Mouse (Mus musculus): ENCODE measurements around the gene Zfr. TPM values are rescaled to one million over a fixed set of nuclear protein-coding genes. Genes with fewer than 3 reads are reported as not detected.
"Not testable (repeated sequence)": the region's sequence is repeated elsewhere in the genome, so short reads cannot be mapped to it uniquely, and the experiment has no call there.

Gene Zfr
- polyA plus RNA-seq, 1 experiment = 30.5 TPM

DNA sequence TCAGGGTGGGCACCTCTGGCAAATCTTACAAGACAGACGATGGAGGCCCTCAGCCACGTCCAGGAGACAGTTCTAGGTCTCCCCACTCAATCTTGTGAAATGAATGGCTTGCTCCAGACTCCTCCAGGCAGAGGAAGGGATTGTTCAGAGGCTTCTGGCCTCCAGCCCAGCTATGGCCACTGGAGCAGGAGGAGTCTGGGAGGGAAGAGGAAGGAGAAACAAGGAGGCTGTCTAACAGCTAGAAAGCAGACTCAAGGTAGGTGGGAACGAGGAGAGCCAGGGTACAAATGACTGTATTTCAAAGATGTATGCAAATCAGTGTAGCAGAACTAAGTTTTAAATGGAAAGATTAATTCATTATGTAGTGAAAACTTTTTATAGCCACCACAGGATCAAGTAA, 13.9 kb upstream of the Zfr start:
- TF ChIP-seq GATA1 (IDR thresholded peaks at IDR 0.05; ENCODE audit: borderline replicate concordance, low read length) = no peak
- no peak for TF ChIP-seq FLI1 (IDR thresholded peaks at IDR 0.05; ENCODE audit: low read length)
- H3K36me3 ChIP-seq (replicated peaks; ENCODE audit: low read length) = no peaks in the 10 kb centered on the region
- peaks cover 15% of the 10 kb centered on the region for H3K9me3 ChIP-seq
- peaks cover 30% of the 10 kb centered on the region for H3K27me3 ChIP-seq (replicated peaks)
- H3K4me3 ChIP-seq (replicated peaks) = no peak overlapping the region
- peaks cover 11% of the 10 kb centered on the region for H3K4me1 ChIP-seq

DNA sequence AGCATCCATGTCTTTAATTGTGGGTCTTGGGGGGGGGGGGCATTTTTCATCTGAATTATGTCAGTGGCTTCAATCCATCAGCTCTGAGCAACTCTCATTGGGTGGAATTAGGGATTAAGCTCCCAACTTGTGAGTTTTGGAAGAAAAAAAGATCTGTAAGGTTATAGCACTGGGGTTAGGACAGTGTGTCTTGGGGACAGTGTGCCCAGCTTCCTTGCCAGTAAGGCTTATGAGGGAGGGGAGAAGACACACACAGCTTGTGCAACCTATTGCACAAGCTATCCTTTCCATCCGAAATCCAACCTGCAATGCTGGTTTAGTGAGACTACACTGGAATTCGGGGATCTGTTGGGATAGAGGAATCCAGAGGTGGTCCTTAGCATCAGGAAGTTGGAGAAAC, 12.8 kb upstream of the Zfr start:
- H3K9me3 ChIP-seq = peaks cover 21% of the 10 kb centered on the region
- no peak for TF ChIP-seq FLI1 (IDR thresholded peaks at IDR 0.05; ENCODE audit: low read length)
- TF ChIP-seq GATA1 (IDR thresholded peaks at IDR 0.05; ENCODE audit: borderline replicate concordance, low read length) = no peak
- H3K27me3 ChIP-seq (replicated peaks) = peaks cover 30% of the 10 kb centered on the region
- H3K36me3 ChIP-seq (replicated peaks; ENCODE audit: low read length) = no peaks in the 10 kb centered on the region
- peaks cover 16% of the 10 kb centered on the region for H3K4me1 ChIP-seq
- no peak overlapping the region for H3K4me3 ChIP-seq (replicated peaks)

DNA sequence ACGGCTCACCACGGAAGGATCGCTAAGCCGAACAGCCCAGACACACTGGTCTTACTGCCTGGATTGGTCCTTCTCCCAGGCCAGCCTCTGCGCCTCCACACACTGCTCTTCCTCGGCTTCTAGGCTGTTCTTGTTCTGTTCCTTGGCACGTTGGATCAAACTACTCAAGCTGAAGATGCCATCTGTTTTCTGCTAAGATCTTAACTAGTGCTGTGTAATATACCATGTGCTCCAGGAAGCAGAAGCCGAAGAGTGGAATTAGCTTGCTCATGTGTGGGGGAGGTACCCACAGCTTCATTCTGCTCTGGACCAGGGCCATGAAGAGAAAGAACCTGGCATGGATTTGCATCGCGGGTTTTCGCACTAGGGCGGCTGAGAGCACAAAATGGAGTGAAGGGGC, 11.2 kb upstream of the Zfr start:
- H3K4me1 ChIP-seq = peaks cover 16% of the 10 kb centered on the region
- H3K4me3 ChIP-seq (replicated peaks) = no peak overlapping the region
- TF ChIP-seq FLI1 (IDR thresholded peaks at IDR 0.05; ENCODE audit: low read length) (no peak), GATA1 (IDR thresholded peaks at IDR 0.05; ENCODE audit: borderline replicate concordance, low read length) (no peak)
- H3K36me3 ChIP-seq (replicated peaks; ENCODE audit: low read length) = no peaks in the 10 kb centered on the region
- H3K9me3 ChIP-seq = peaks cover 21% of the 10 kb centered on the region
- peaks cover 26% of the 10 kb centered on the region for H3K27me3 ChIP-seq (replicated peaks)

DNA sequence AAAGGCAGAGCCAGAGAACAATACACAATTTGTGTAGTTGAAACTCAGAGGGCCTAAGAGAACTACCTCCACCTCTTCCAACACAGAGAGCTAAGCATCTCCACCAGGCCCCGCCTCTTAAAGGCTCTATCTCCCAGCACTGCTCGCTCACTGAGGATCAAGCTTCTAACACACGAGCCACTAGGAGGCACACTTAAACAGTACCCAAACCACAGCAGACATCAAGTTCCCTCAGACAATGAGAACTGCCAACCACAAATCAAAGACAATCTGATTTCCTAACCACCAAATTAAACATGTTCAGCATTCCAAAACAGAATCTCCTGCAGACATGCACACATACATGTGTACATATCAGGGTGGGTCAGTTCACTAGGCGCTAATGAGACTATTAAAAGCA, 9.4 kb upstream of the Zfr start:
- H3K4me3 ChIP-seq (replicated peaks) = no peak overlapping the region
- no peaks in the 10 kb centered on the region for H3K36me3 ChIP-seq (replicated peaks; ENCODE audit: low read length)
- peaks cover 22% of the 10 kb centered on the region for H3K4me1 ChIP-seq
- no peak for TF ChIP-seq FLI1 (IDR thresholded peaks at IDR 0.05; ENCODE audit: low read length)
- TF ChIP-seq GATA1 (IDR thresholded peaks at IDR 0.05; ENCODE audit: borderline replicate concordance, low read length) = no peak
- H3K9me3 ChIP-seq = peaks cover 21% of the 10 kb centered on the region
- peaks cover 19% of the 10 kb centered on the region for H3K27me3 ChIP-seq (replicated peaks)

GRCm38 (mm10) chr15:12108922-12109321, 8.7 kb upstream of the Zfr start:
- not testable (repeated sequence) for H3K36me3 ChIP-seq (replicated peaks; ENCODE audit: low read length); H3K4me3 ChIP-seq (replicated peaks)
- peaks cover 13% of the 10 kb centered on the region for H3K27me3 ChIP-seq (replicated peaks)
- H3K4me1 ChIP-seq = peaks cover 29% of the 10 kb centered on the region
- H3K9me3 ChIP-seq = peaks cover 21% of the 10 kb centered on the region

- TF ChIP-seq GATA1 (IDR thresholded peaks at IDR 0.05; ENCODE audit: borderline replicate concordance, low read length) = no peak
- TF ChIP-seq FLI1 (IDR thresholded peaks at IDR 0.05; ENCODE audit: low read length) = no peak
- peaks cover 21% of the 10 kb centered on the region for H3K9me3 ChIP-seq
- no peaks in the 10 kb centered on the region for H3K36me3 ChIP-seq (replicated peaks; ENCODE audit: low read length)
- H3K4me3 ChIP-seq (replicated peaks) = no peak overlapping the region
- peaks cover 10% of the 10 kb centered on the region for H3K27me3 ChIP-seq (replicated peaks)
- H3K4me1 ChIP-seq = peaks cover 48% of the 10 kb centered on the region
Measured at GRCm38 (mm10) chr15:12111232-12111631, 6.4 kb upstream of the Zfr start.

- peaks cover 48% of the 10 kb centered on the region for H3K4me1 ChIP-seq
- peaks cover 9% of the 10 kb centered on the region; the same call in 1 of the 2 replicates for H3K9me3 ChIP-seq
- no peak overlapping the region for H3K4me3 ChIP-seq (replicated peaks)
- peaks cover 1% of the 10 kb centered on the region for H3K27me3 ChIP-seq (replicated peaks)
- TF ChIP-seq FLI1 (IDR thresholded peaks at IDR 0.05; ENCODE audit: low read length) (no peak), GATA1 (IDR thresholded peaks at IDR 0.05; ENCODE audit: borderline replicate concordance, low read length) (no peak)
- no peaks in the 10 kb centered on the region for H3K36me3 ChIP-seq (replicated peaks; ENCODE audit: low read length)
Measured at GRCm38 (mm10) chr15:12113411-12113810, 4.2 kb upstream of the Zfr start.

- no peak overlapping the region for H3K4me3 ChIP-seq (replicated peaks)
- TF ChIP-seq GATA1 (IDR thresholded peaks at IDR 0.05; ENCODE audit: borderline replicate concordance, low read length) = no peak
- no peak for TF ChIP-seq FLI1 (IDR thresholded peaks at IDR 0.05; ENCODE audit: low read length)
- no peaks in the 10 kb centered on the region for H3K9me3 ChIP-seq
- H3K36me3 ChIP-seq (replicated peaks; ENCODE audit: low read length) = no peaks in the 10 kb centered on the region
- H3K4me1 ChIP-seq = peaks cover 44% of the 10 kb centered on the region
- H3K27me3 ChIP-seq (replicated peaks) = no peaks in the 10 kb centered on the region
Measured at GRCm38 (mm10) chr15:12114546-12114945, 3.1 kb upstream of the Zfr start.

- TF ChIP-seq FLI1 (IDR thresholded peaks at IDR 0.05; ENCODE audit: low read length) = no peak
- no peak for TF ChIP-seq GATA1 (IDR thresholded peaks at IDR 0.05; ENCODE audit: borderline replicate concordance, low read length)
- no peaks in the 10 kb centered on the region for H3K27me3 ChIP-seq (replicated peaks)
- H3K9me3 ChIP-seq = no peaks in the 10 kb centered on the region
- H3K36me3 ChIP-seq (replicated peaks; ENCODE audit: low read length) = peaks cover 3% of the 10 kb centered on the region
- H3K4me3 ChIP-seq (replicated peaks) = no peak overlapping the region
- peaks cover 50% of the 10 kb centered on the region for H3K4me1 ChIP-seq
Measured at GRCm38 (mm10) chr15:12115722-12116230, 1.9 kb upstream of the Zfr start.

GRCm38 (mm10) chr15:12118093-12118431, 431 bp downstream of the Zfr start:
- Histone ChIP-seq H3K27me3 (replicated peaks) (no peaks in the 10 kb centered on the region), H3K9me3 (no peaks in the 10 kb centered on the region), H3K36me3 (replicated peaks; ENCODE audit: low read length) (peaks cover 24% of the 10 kb centered on the region), H3K4me3 (replicated peaks) (peak overlapping the region; percentile 97), H3K4me1 (peaks cover 63% of the 10 kb centered on the region)
- TF ChIP-seq FLI1 (IDR thresholded peaks at IDR 0.05; ENCODE audit: low read length) (no peak), GATA1 (IDR thresholded peaks at IDR 0.05; ENCODE audit: borderline replicate concordance, low read length) (no peak)

Measured in megakaryocyte, embryonic 14.5 days (primary cell).